Mouse (Mus musculus) hindbrain, embryonic 15.5 days (tissue): ENCODE results near the gene Syt3. TPM values are rescaled to one million over a fixed set of nuclear protein-coding genes. Genes with fewer than 3 reads are reported as not detected.

ENCODE experiments used
- ATAC-seq: fragments of 200-750 bp; cut with Nextera tagmentation; 2 replicates; pipeline ENCODE4 v1.8.0; 2017; ENCODE audit warnings: low read depth, moderate number of reproducible peaks, moderate TSS enrichment; ENCODE audit not compliant: low FRiP score
- H3K27ac ChIP-seq: fragments of 300-500 bp; sonication (generic); replicated peaks from 2 replicates; pipeline ENCODE4 v1.5.1; 2015; ENCODE audit warnings: mild to moderate bottlenecking, inconsistent platforms
- H3K27me3 ChIP-seq: fragments of 300-500 bp; sonication (generic); 2 replicates; pipeline ENCODE4 v1.6.1; 2015; ENCODE audit warnings: control low read depth, inconsistent platforms
- H3K36me3 ChIP-seq: fragments of 300-500 bp; sonication (generic); 2 replicates; pipeline ENCODE4 v1.6.1; 2015; ENCODE audit warnings: control low read depth, inconsistent platforms
- H3K4me1 ChIP-seq: fragments of 300-500 bp; sonication (generic); replicated peaks from 2 replicates; pipeline ENCODE4 v1.6.1; 2015; ENCODE audit warnings: control low read depth, inconsistent platforms
- H3K4me2 ChIP-seq: fragments of 300-500 bp; sonication (generic); 2 replicates; pipeline ENCODE4 v1.6.1; 2015; ENCODE audit warnings: moderate library complexity, mild to moderate bottlenecking, inconsistent platforms
- H3K4me3 ChIP-seq: fragments of 300-500 bp; sonication (generic); 2 replicates; pipeline ENCODE4 v1.5.1; 2015; ENCODE audit warnings: mild to moderate bottlenecking, inconsistent platforms
- H3K9ac ChIP-seq: fragments of 300-500 bp; sonication (generic); 2 replicates; pipeline ENCODE4 v1.6.1; 2015; ENCODE audit warnings: inconsistent platforms
- H3K9me3 ChIP-seq: fragments of 300-500 bp; sonication (generic); 2 replicates; pipeline ENCODE4 v1.6.1; 2016; ENCODE audit warnings: control low read depth, inconsistent platforms
- WGBS: fragments of 180-500 bp; shearing (Covaris S2); methylation state at CpG from one replicate; pipeline ENCODE4 v1.1.7; 2015; 5-methylcytosine and 5-hydroxymethylcytosine counted together
- polyA plus RNA-seq: library from polyadenylated mRNA; unstranded; fragments of >200 nt; fragmentation: Nextera tagmentation; extraction: Ambion mirVana; gene quantifications from 2 replicates; pipeline ENCODE4 v1.2.1, GENCODE M21; 2015

Syt3 gene
- polyA plus RNA-seq, 1 experiment from 2014 or later = 68.8 TPM

DNA sequence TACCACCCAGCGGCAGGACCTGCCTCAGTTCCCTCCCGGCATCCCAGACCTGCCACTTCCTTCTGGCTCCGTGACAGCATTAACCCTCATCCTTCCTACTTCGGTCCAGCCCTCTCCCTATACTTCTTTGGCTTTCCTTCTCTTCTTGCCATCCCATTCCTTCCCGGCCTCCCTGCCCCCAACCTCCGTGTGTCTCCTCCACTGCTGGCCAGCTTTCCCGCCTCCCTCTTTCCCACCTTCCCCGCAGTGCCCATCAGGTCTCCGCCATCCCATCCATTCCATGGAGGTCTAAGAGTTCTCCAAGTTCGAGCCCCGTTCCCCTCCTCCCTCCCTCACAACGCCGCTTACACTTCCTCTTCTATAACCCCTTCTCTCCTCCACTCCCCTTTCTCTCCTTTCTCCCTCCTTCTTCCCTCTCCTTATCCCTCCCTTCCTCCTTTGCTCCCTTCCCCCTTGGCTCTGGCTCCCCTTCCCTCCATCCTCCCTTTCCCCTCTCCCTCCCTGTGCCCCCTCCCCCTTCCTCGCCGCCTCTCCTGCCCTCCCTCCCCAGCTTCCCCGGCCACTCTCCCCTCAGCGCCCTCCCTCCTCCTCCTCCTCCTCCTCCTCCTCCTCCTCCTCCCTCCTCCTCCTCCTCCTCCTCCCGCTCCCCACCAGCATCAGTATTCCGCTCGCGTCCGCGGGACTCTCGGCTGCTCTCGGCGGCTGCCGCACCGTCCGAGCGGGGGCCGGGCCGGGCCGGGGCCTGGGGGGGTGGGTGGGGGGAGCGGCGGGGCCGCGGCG is 44.5 kb downstream of the Syt3 start:
- WGBS = 2% methylated on average over 17 of the region's 38 CpGs
- Histone ChIP-seq H3K4me1 (peaks cover 52% of the 10 kb centered on the region), H3K36me3 (no peaks in the 10 kb centered on the region)

GRCm38 (mm10) chr7:44428968-44429521 is 45.1 kb downstream of the Syt3 start, which contains the start of gene Lrrc4b:
Lrrc4b (plus strand) TSS chr7:44429018.
- H3K4me1 ChIP-seq = peaks cover 58% of the 10 kb centered on the region
- WGBS = under 1% methylated on average over 49 of the region's 69 CpGs
- ATAC-seq = peak; percentile 54

More for the DNA sequence above, 44.5 kb downstream of the Syt3 start:
- H3K27me3 ChIP-seq = no peaks in the 10 kb centered on the region
- H3K4me2 ChIP-seq = peak overlapping the region; percentile 96
- no peaks in the 10 kb centered on the region for H3K9me3 ChIP-seq
- H3K4me3 ChIP-seq = peak overlapping the region; percentile 92
- peak overlapping the region; percentile 97 for H3K9ac ChIP-seq
- ATAC-seq = peak; percentile 41
- H3K27ac ChIP-seq = peak overlapping the region; percentile 100

GRCm38 (mm10) chr7:44429534-44430488 is 45.9 kb downstream of the Syt3 start:
- no peaks in the 10 kb centered on the region for H3K36me3 ChIP-seq
- H3K27ac ChIP-seq = peak overlapping the region; percentile 100
- WGBS = under 1% methylated on average over 32 of the region's 32 CpGs
- peak overlapping the region; percentile 92 for H3K4me3 ChIP-seq
- H3K4me2 ChIP-seq = peak overlapping the region; percentile 96
- peaks cover 59% of the 10 kb centered on the region for H3K4me1 ChIP-seq
- H3K9me3 ChIP-seq = no peaks in the 10 kb centered on the region
- no peaks in the 10 kb centered on the region for H3K27me3 ChIP-seq
- peak; percentile 20 for ATAC-seq
- H3K9ac ChIP-seq = peak overlapping the region; percentile 97

More at GRCm38 (mm10) chr7:44428968-44429521, 45.1 kb downstream of the Syt3 start, which contains the start of gene Lrrc4b:
- Histone ChIP-seq H3K9me3 (no peaks in the 10 kb centered on the region), H3K4me3 (peak within 1 kb of the TSS; percentile 92), H3K4me2 (peak within 1 kb of the TSS; percentile 96), H3K36me3 (no peaks in the 10 kb centered on the region), H3K27me3 (no peaks in the 10 kb centered on the region), H3K9ac (peak within 1 kb of the TSS; percentile 97), H3K27ac (peak within 1 kb of the TSS; percentile 100)

GRCm38 (mm10) chr7:44432550-44432949 is 48.6 kb downstream of the Syt3 start:
- peaks cover 58% of the 10 kb centered on the region for H3K4me1 ChIP-seq
- no peak overlapping the region for H3K4me2 ChIP-seq
- H3K4me3 ChIP-seq = no peak overlapping the region
- no peaks in the 10 kb centered on the region for H3K27me3 ChIP-seq
- WGBS = 74% methylated on average over 6 of the region's 6 CpGs
- no peaks in the 10 kb centered on the region for H3K36me3 ChIP-seq
- no peaks in the 10 kb centered on the region for H3K9me3 ChIP-seq
- H3K9ac ChIP-seq = no peak overlapping the region
- peak overlapping the region; percentile 20; the same call in 1 of the 2 replicates for H3K27ac ChIP-seq
- ATAC-seq = no peak

DNA sequence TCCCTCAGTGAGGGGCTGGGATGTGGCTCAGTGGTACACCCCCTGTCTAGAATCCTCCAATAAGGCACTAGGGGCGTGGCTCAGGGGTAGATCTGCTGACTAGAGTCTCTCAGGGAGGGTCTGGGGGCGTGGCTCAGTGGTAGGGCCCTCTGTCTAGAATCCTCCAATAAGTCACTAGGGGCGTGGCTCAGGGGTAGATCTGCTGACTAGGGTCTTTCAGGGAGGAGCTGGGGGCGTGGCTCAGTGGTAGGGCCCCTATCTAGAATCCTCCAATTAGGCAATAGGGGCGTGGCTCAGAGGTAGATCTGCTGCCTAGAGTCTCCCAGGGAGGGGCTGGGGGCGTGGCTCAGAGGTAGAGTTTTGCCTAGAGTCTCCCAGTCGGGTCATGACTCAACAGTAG is 49.5 kb downstream of the Syt3 start:
- 8% methylated on average over 7 of the region's 7 CpGs for WGBS
- no peaks in the 10 kb centered on the region for H3K36me3 ChIP-seq
- no peaks in the 10 kb centered on the region for H3K27me3 ChIP-seq
- no peak overlapping the region for H3K4me2 ChIP-seq
- H3K4me1 ChIP-seq = peaks cover 56% of the 10 kb centered on the region
- H3K9ac ChIP-seq = no peak overlapping the region
- no peak overlapping the region for H3K27ac ChIP-seq
- no peaks in the 10 kb centered on the region for H3K9me3 ChIP-seq
- peak; percentile 10; the same call in 1 of the 2 replicates for ATAC-seq
- no peak overlapping the region for H3K4me3 ChIP-seq

DNA sequence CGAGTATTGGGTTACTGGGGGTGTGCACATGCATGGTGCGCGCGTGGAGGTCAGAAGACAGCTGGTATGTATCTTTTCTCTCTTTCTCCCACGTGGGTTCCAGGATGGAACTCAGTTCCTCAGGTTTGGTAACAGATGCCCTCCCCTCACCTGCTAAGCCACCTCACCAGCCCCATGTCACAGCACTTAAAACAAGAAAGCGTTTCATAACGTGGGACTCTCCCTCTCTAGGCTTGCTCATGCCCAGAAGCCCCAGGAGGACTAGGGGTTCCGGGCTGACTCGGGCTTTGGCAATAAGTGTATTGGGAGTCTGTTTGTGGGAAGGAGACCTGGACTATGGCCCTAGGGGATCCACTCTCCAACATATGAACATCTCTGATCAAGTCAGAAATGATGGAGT is 50.2 kb downstream of the Syt3 start:
- H3K4me3 ChIP-seq = no peak overlapping the region
- ATAC-seq = no peak
- no peaks in the 10 kb centered on the region for H3K9me3 ChIP-seq
- H3K4me2 ChIP-seq = no peak overlapping the region
- no peaks in the 10 kb centered on the region for H3K27me3 ChIP-seq
- no peak overlapping the region for H3K9ac ChIP-seq
- H3K27ac ChIP-seq = no peak overlapping the region
- H3K4me1 ChIP-seq = peaks cover 56% of the 10 kb centered on the region
- H3K36me3 ChIP-seq = no peaks in the 10 kb centered on the region
- WGBS = 77% methylated on average over 9 of the region's 9 CpGs

- Histone ChIP-seq H3K9ac (no peak overlapping the region), H3K4me1 (peaks cover 52% of the 10 kb centered on the region), H3K9me3 (no peaks in the 10 kb centered on the region), H3K4me3 (no peak overlapping the region), H3K4me2 (no peak overlapping the region), H3K27me3 (no peaks in the 10 kb centered on the region), H3K27ac (no peak overlapping the region), H3K36me3 (no peaks in the 10 kb centered on the region)
- no peak for ATAC-seq
- 70% methylated on average over 5 of the region's 5 CpGs for WGBS
Observed at GRCm38 (mm10) chr7:44435796-44436195, 51.9 kb downstream of the Syt3 start.

DNA sequence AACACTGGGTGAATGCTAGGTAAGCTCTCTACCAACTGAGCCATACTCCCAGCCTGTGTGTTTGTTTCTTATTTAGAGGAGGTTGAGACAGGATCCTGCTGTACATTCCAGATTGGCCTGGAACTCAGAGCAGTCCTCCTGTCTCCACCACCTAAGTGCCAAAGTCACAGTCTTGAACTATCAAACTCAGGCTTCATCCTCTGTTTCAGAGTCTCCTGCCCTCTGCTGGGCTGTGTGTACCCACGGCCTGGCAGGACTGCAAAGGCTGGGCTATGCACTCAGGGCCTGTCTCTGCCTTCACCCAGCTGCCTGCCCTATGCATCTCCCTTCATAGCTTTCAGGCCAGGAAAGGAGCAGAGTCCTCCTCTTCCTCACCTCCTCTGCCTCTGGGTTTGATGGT is 52.4 kb downstream of the Syt3 start:
- ATAC-seq = no peak
- H3K9me3 ChIP-seq = no peaks in the 10 kb centered on the region
- H3K27me3 ChIP-seq = no peaks in the 10 kb centered on the region
- no peak overlapping the region for H3K4me2 ChIP-seq
- no peak overlapping the region for H3K27ac ChIP-seq
- no peak overlapping the region for H3K9ac ChIP-seq
- whole genome bisulfite sequencing = 11% methylated on average over 1 of the region's 1 CpGs
- no peak overlapping the region for H3K4me3 ChIP-seq
- peaks cover 52% of the 10 kb centered on the region for H3K4me1 ChIP-seq
- no peaks in the 10 kb centered on the region for H3K36me3 ChIP-seq

DNA sequence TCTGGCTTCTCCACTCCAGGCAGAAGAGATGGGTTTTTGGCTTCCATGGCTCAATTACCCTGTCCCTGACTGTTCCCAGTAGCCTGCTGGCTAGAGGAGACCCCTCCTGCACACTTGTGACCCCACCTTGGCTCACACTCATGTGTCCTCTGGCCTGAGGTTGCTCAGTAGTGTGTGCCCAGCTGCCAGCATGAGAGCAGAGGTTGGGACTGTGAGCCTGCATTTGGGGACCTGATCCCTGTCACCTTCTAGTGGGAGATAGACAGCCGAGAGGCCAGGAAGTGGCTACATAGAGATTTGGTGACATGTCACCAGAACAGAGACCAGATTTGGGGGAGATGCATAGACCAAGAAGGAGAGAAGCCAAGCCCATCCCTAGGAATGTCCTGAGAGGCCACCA is 53.3 kb downstream of the Syt3 start:
- H3K27me3 ChIP-seq = no peaks in the 10 kb centered on the region
- H3K4me2 ChIP-seq = no peak overlapping the region
- no peaks in the 10 kb centered on the region for H3K36me3 ChIP-seq
- ATAC-seq = no peak
- no peak overlapping the region for H3K27ac ChIP-seq
- H3K9me3 ChIP-seq = no peaks in the 10 kb centered on the region
- H3K4me1 ChIP-seq = peaks cover 44% of the 10 kb centered on the region
- no peak overlapping the region for H3K9ac ChIP-seq
- no peak overlapping the region for H3K4me3 ChIP-seq
- 77% methylated on average over 1 of the region's 1 CpGs for WGBS

GRCm38 (mm10) chr7:44437933-44438332 is 54.0 kb downstream of the Syt3 start:
- no peak overlapping the region for H3K4me3 ChIP-seq
- H3K36me3 ChIP-seq = no peaks in the 10 kb centered on the region
- no peak overlapping the region for H3K27ac ChIP-seq
- 0 out of 2 replicates have a peak overlapping the region, but pooled peaks have one; percentile 7 for H3K9ac ChIP-seq
- H3K4me1 ChIP-seq = peaks cover 37% of the 10 kb centered on the region
- no peak for ATAC-seq
- no peak overlapping the region for H3K4me2 ChIP-seq
- H3K9me3 ChIP-seq = no peaks in the 10 kb centered on the region
- no peaks in the 10 kb centered on the region for H3K27me3 ChIP-seq
- WGBS = 56% methylated on average over 8 of the region's 8 CpGs

DNA sequence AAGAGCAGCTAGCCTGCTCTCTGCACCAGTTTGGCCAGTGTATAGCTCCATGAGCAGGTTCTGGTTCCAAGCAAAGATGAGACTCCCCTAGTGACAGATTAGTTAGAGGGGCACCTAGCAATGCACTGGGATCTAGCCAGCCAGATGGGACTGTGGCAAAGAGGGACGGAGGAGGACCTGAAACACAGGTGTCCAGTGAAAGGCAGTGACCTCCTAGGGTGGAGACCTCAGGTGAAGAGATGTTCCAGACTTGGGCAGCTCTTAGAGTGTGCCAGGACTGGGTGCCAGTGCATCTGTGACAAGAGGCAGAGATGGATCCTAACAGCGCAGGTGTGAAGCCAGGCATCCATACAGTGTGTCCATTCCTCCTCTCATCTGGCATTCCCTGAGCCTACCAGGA is 55.8 kb downstream of the Syt3 start:
- WGBS = 68% methylated on average over 2 of the region's 2 CpGs
- Histone ChIP-seq H3K36me3 (no peaks in the 10 kb centered on the region), H3K4me1 (peaks cover 38% of the 10 kb centered on the region), H3K27ac (no peak overlapping the region), H3K27me3 (no peaks in the 10 kb centered on the region), H3K4me3 (no peak overlapping the region), H3K9me3 (no peaks in the 10 kb centered on the region), H3K9ac (no peak overlapping the region), H3K4me2 (no peak overlapping the region)
- ATAC-seq = no peak
